Mouse (Mus musculus) right cerebral cortex, postnatal 25 days (tissue): Measurements from ENCODE around the gene Sestd1.

ENCODE experiments used
- DNase-seq: peaks from one replicate; pipeline ENCODE4 v3.0.0; 2022

The Sestd1 gene

GRCm38 (mm10) chr2:77203916-77204315, 76.5 kb downstream of the Sestd1 start:
- DNase-seq, result no peak

GRCm38 (mm10) chr2:77201900-77202299, 78.5 kb downstream of the Sestd1 start:
- no peak for DNase-seq

DNA sequence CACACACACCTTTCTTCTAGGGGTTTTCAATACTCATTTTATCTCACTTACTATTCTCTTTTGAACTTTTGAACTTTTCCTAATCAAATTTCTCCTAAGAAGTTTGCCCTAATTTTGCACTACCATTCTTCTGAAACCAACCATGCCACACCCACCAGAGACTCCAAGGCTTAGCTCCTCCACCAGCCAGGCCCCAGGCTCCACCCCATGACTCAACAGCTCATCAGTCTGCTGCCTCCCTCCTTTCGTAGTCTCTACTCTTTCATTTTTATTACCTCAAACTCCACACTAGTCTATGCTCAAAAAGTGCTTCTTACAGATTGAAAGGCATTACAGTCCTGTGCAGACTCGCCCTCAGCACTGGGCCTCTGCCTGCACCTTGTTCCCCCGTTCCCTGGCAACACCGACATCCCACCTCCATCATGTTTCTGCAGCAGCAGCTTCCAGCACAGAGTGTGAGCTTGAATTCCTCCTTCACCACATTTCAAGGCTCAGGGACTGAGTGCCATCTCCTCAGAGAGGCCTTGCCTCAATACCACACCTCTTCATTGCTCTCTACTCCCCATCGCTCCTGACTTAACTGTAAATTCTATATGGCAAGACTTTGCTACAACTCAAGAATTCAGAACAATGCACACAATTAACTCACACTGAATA, 79.3 kb downstream of the Sestd1 start:
- no peak for DNase-seq

GRCm38 (mm10) chr2:77200379-77200778, 80.0 kb downstream of the Sestd1 start:
- no peak for DNase-seq

DNA sequence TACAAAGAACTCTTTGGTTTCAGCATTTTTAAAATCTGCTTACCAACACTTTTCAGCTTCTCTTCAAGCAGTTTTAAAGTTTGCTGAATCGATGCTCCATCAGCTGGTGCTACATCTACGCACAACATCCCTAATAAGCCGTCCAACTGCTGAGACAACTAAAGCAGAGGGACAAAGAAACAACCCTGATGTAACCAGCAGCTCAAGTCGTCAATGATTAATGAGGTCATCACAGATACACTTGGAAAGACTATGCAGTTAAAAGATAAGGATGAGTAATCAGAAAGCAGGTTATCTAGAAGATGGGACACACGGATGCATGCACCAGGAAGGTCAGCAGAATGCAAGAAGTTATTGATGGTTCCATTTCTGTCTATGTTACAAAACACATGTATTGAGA, 82.1 kb downstream of the Sestd1 start:
- DNase-seq, result no peak

GRCm38 (mm10) chr2:77196819-77197218, 83.6 kb downstream of the Sestd1 start:
- DNase-seq, result no peak

GRCm38 (mm10) chr2:77195056-77195455, 85.3 kb downstream of the Sestd1 start:
- DNase-seq, result no peak

GRCm38 (mm10) chr2:77191811-77192210, 88.6 kb downstream of the Sestd1 start:
- no peak for DNase-seq

GRCm38 (mm10) chr2:77190891-77191290, 89.5 kb downstream of the Sestd1 start:
- DNase-seq, result no peak

- DNase-seq, result no peak
Observed at GRCm38 (mm10) chr2:77190301-77190700, 90.1 kb downstream of the Sestd1 start.

GRCm38 (mm10) chr2:77189671-77190070, 90.7 kb downstream of the Sestd1 start:
- no peak for DNase-seq

GRCm38 (mm10) chr2:77187501-77187900, 92.9 kb downstream of the Sestd1 start:
- DNase-seq, result no peak

DNA sequence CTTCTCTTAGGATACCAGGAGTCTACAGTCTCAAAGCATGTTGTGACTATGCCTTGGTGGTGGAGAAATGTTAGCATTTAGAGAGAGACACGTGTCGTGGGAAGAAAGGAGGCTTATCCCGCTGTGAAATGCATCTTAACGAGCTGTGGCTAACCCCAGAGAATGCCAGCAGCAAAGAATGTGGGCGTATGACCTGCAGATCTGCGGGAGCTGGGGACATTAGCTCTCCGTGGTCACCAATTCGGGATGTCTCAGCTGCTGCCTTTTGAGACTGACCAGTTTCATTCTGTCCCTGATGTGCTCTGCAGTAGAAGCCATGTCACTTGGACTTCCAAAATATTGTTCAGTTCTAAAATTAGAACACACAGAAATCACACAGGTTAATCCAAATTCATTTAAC, 93.5 kb downstream of the Sestd1 start:
- DNase-seq, result no peak

DNA sequence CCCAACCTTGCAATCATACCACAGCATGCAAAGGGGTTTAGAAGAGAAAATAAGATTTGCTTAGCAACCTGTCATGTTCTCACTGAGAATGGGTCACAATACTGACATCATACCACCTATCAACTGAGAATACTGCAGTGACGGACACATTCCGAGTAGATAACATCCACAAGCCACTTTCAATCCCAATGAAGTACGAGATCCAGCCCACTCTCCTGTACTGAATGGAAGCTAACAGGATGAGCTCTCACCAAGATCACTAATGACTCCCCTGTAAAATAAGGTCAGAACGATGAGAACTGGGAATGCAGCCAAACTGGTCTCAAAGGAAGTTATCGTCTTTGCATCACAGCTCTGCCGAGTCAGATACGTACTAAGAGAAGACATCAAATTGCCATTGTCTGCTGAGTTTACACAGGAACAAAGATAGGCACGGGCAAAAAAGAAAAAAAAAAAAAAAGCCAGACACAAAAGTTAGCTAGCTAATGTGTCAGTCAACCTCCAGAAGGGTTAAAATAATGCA, 96.3 kb downstream of the Sestd1 start:
- DNase-seq, result no peak

- DNase-seq, result no peak
Observed at GRCm38 (mm10) chr2:77183646-77184045, 96.7 kb downstream of the Sestd1 start.

GRCm38 (mm10) chr2:77182996-77183380, 97.4 kb downstream of the Sestd1 start:
- no peak for DNase-seq

GRCm38 (mm10) chr2:77182271-77182995, 98.0 kb downstream of the Sestd1 start:
- no peak for DNase-seq

DNA sequence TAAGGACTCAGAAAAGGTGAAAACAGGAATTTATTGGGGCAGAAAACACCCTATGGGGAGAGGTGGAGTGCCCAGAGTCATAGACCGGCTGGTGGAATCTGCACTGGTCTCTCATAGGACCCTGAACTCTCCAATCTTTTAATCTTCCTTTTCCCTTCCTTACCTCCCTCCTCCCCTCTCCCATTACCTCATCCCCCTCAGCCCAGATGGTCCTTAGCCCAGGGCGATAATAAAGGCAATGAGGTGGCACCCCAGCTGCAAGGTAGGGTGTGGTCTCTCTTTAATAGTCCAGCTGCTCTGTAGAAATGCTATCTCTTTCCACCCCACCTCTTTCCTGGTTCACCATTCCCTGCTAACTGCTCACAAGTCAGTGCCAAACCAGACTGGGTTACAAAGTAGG, 102.9 kb downstream of the Sestd1 start:
- no peak for DNase-seq

GRCm38 (mm10) chr2:77176413-77176812, 104.0 kb downstream of the Sestd1 start:
- no peak for DNase-seq

DNA sequence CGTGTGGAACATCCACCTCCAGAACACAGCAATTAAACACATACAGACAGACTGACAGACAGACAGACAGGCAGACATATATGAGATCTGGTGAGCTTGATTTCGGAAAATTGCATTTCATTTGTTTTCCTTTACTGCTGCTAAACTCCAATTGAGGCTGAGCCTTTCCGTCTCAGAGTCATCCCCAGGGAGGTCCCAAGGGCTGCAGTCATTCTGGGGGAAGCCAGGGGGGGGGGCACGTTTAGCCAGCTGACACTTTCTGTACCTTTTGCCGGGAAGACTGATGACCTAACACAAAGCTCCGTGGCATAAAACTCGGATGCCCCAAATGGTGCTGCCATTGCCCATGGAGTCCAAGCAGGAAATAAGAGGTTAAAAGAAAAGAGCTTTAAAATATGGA, 105.0 kb downstream of the Sestd1 start:
- no peak for DNase-seq

DNA sequence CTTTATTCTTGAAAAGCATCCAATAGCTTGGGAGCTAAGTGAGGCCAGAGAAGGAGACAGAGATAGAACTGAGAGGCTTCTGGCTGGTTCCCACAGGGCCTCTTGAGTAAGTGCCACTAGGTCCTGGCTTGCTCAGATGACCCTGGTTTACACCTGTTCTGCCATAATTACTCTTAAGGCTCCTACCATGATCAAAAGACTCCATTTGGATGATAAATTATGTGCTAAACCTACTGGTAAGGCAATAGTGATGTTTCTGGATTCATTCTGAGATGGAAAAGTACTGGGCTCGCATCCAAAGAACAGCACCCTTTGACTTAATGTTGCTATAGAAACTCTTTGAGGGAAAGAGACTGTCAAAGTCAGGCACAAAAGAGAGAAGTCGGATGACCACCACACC, 106.1 kb downstream of the Sestd1 start:
- no peak for DNase-seq

DNA sequence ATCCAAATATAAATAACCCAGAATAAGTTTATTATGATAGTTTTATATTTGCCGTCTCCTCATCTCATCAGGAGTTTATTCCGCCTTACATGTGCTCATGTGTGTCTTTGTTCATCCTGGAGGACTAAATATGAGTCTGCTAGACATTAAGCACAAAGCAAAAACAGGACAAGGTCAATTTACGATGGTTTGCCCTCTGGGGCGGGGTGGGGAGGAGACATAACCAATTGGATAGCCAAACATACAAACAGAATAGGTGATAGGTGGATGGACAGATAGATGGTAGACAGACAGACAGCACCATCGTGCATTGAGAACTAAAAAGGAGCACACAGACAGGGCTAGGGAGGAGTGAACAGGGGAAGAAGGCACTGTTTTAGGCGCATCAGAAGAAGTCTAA, 106.6 kb downstream of the Sestd1 start:
- no peak for DNase-seq

GRCm38 (mm10) chr2:77173366-77173765, 107.0 kb downstream of the Sestd1 start:
- DNase-seq, result no peak

GRCm38 (mm10) chr2:77172241-77172671, 108.1 kb downstream of the Sestd1 start:
- DNase-seq, result no peak
